Mouse (Mus musculus): Measurements from ENCODE around the gene Diaph2.

- TF ChIP-seq USF1 (IDR thresholded peaks at IDR 0.05; ENCODE audit: low read depth), result no peak
- TF ChIP-seq CTCF (IDR thresholded peaks at IDR 0.05; ENCODE audit: control insufficient read depth, insufficient read depth, insufficient read length), result no peak
- TF ChIP-seq MAX (IDR thresholded peaks at IDR 0.05), result no peak
- TF ChIP-seq MYOD1 (IDR thresholded peaks at IDR 0.05; ENCODE audit: control insufficient read depth, insufficient read length, low read depth), result no peak
- TF ChIP-seq MYOG (IDR thresholded peaks at IDR 0.05; ENCODE audit: control insufficient read depth, extremely low read depth, insufficient read length), result no peak
- no peak for TF ChIP-seq CEBPB (IDR thresholded peaks at IDR 0.05; ENCODE audit: low read depth)
Observed at GRCm38 (mm10) chrX:129742981-129743380, 6.6 kb upstream of the Diaph2 start.
